Mouse (Mus musculus) cortical plate, adult 2 months (tissue): ENCODE results near the gene Tmem30a.

Source experiments
- CTCF ChIP-seq: fragments of 200-500 bp; IDR thresholded peaks from 2 replicates; pipeline ENCODE4 v1.5.1; 2011; ENCODE audit warnings: mild to moderate bottlenecking, control low read depth, low read length; ENCODE audit not compliant: insufficient read depth; ENCODE audit errors: extremely low read depth
- POLR2A ChIP-seq: fragments of 200-500 bp; IDR thresholded peaks from 2 replicates; pipeline ENCODE4 v1.6.1; 2011; ENCODE audit warnings: mild to moderate bottlenecking, low read length, control low read depth; ENCODE audit not compliant: insufficient read depth; ENCODE audit errors: extremely low read depth

GRCm38 (mm10) chr9:79721056-79721455, 72.3 kb downstream of the Tmem30a start:
- TF ChIP-seq CTCF (peak; percentile 73), POLR2A (no peak)
